In the genomic region with DNA sequence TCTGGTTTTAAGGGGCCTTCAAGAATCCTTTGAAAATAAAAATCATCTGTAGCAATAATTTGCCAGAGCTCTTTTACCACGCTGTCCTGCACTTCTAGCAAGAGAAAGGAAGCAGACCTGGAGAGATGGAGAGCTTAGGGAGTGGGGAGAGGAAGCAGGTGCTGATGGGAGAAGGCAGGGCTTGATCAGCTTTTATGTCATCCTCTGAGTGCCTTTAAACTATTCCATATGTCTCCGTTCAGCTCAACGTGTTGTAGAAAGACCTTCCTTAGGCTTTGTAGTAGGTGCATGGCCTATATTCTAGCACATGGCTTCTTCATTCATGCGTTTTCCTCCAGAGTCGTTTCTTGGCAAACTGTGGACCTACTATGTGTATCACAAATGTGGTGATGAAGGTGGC, we compare ENCODE assay signal across 16 mouse cellular contexts.
DNase-seq lines count a peak whose midpoint lies in the region.
"Had no signal": no experiment of that assay in that cellular context is flagged by ENCODE, and none has a peak within 500 bp of the region (broad histone marks: within the 10 kb centered on the region; RNA-seq: fewer than 3 reads in every experiment).

No protein-coding gene starts in this region.

- intact Hi-C loops in heart, postnatal 36 days (cut with DNase I), result loop anchor here (5.0 kb wide), 1 partner anchor 111 kb away; no protein-coding TSS in a partner anchor

- DNase-seq in embryo, embryonic 10 days (ENCODE audit: low spot score), result peak; percentile 52
- DNase-seq in embryo, embryonic 11 days, result no peak
- peak; percentile 11 for DNase-seq in heart, adult 11 months
- DNase-seq in heart, postnatal 36 days, result no peak
- DNase-seq in forelimb bud, embryonic 11.5 days (ENCODE audit: low read depth, low spot score), result peak; percentile 52
- no peak for DNase-seq in thymus, postnatal 0 days (ENCODE audit: low spot score)
- DNase-seq: adrenal gland, adult 8-10 months; adrenal gland, postnatal 14 days; adrenal gland, postnatal 36 days; B cell, adult 2 months; cerebellum, adult 11-12 months; cerebellum, adult 2 months; cerebellum, adult 9-10 months; cerebellum, postnatal 10 days; cerebellum, postnatal 25 days; forebrain, postnatal 0 days had no signal

Comparison
In these comparisons a context has a peak if more than half of its experiments do, and no peak if none do; other contexts are left out.
1. DNase-seq: peak in embryo, embryonic 10 days (single experiment), heart, adult 11 months (single experiment) and forelimb bud, embryonic 11.5 days (single experiment); none in embryo, embryonic 11 days (single experiment), heart, postnatal 36 days (0 of 2) and thymus, postnatal 0 days (single experiment).